Comparison of ENCODE assay signal across 7 mouse cellular contexts in genomic region chr15:102459847-102460246, GRCm38 (mm10). TPM values are rescaled to one million over a fixed set of nuclear protein-coding genes. Genes with fewer than 3 reads are reported as not detected.
A peak's percentile ranks its signal among the peaks of the same experiment; 100 is the strongest.
DNase-seq lines count a peak whose midpoint lies in the region; ATAC-seq and TF ChIP-seq lines count a peak whose summit lies in the region.

No protein-coding gene starts in this region.

- peaks cover 14% of the 10 kb centered on the region for H3K79me3 ChIP-seq in C2C12 (ENCODE audit: low read depth)

- H3K36me3 ChIP-seq in C2C12 (ENCODE audit: control insufficient read depth, insufficient read depth) (peaks cover 20% of the 10 kb centered on the region), E14TG2a.4 (ENCODE audit: insufficient read depth, low read length) (peaks cover 32% of the 10 kb centered on the region)
- peaks cover 9% of the 10 kb centered on the region; the same call in 1 of the 2 replicates for H3K36me3 ChIP-seq in forebrain, embryonic 15.5 days
- no peaks in the 10 kb centered on the region; the same call in 1 of the 2 replicates for H3K36me3 ChIP-seq in liver, embryonic 14.5 days (replicated peaks; ENCODE audit: control insufficient read depth, insufficient read depth, low read depth)

- H3K27me3 ChIP-seq in C2C12 (ENCODE audit: control insufficient read depth, insufficient read depth, insufficient read length) (no peaks in the 10 kb centered on the region), E14TG2a.4 (ENCODE audit: insufficient read depth, low read length) (no peaks in the 10 kb centered on the region)
- no peaks in the 10 kb centered on the region for H3K27me3 ChIP-seq in forebrain, embryonic 15.5 days
- no peaks in the 10 kb centered on the region for H3K27me3 ChIP-seq in liver, embryonic 14.5 days (ENCODE audit: control insufficient read depth, insufficient read depth, low read length)

- TF ChIP-seq CTCF in C2C12 (IDR thresholded peaks at IDR 0.05; ENCODE audit: control insufficient read depth, insufficient read depth, insufficient read length) (no peak), E14TG2a.4 (conservative IDR thresholded peaks at IDR 0.05; ENCODE audit: low read length) (no peak)
- TF ChIP-seq CTCF in liver, embryonic 14.5 days (IDR thresholded peaks at IDR 0.05; ENCODE audit: low read depth), result no peak

- WGBS in forebrain, embryonic 15.5 days, result 72% methylated on average over 5 of the region's 5 CpGs
- WGBS in liver, embryonic 14.5 days (ENCODE audit: insufficient replicate concordance), result 10% methylated on average over 5 of the region's 5 CpGs

- H3K4me1 ChIP-seq in E14TG2a.4 (replicated peaks; ENCODE audit: low read depth, low read length), result peaks cover 65% of the 10 kb centered on the region
- H3K4me1 ChIP-seq in forebrain, embryonic 15.5 days, result peaks cover 15% of the 10 kb centered on the region
- H3K4me1 ChIP-seq in liver, embryonic 14.5 days (replicated peaks; ENCODE audit: control insufficient read depth in 2 of 2, insufficient read depth in 2 of 2, low read length in 1 of 2), result peaks cover 40 to 45% of the 10 kb centered on the region in 2 experiments

- H3K4me3 ChIP-seq in C2C12 (ENCODE audit: insufficient read depth, poor library complexity, severe bottlenecking) (peak overlapping the region; percentile 55), E14TG2a.4 (replicated peaks; ENCODE audit: low read length) (peak overlapping the region; percentile 80)
- H3K4me3 ChIP-seq in forebrain, embryonic 15.5 days, result no peak overlapping the region
- peak overlapping the region; percentile 55 to 75 for H3K4me3 ChIP-seq in liver, embryonic 14.5 days (ENCODE audit: insufficient read depth in 1 of 2, low read depth in 2 of 2, low read length in 2 of 2)

- TF ChIP-seq EP300 in liver, embryonic 14.5 days (IDR thresholded peaks at IDR 0.05; ENCODE audit: low read depth), result peak; percentile 41; the same call in 1 of the 2 replicates

- no peak for ATAC-seq in forebrain, embryonic 15.5 days (replicated peaks)
- ATAC-seq in liver, embryonic 14.5 days (ENCODE audit: insufficient read depth), result peak; percentile 69
- no peak for ATAC-seq in cerebellum, adult (ENCODE audit: insufficient number of reproducible peaks, low FRiP score, low TSS enrichment)

- H3K79me2 ChIP-seq in C2C12 (ENCODE audit: control insufficient read depth, insufficient read depth), result peaks cover 35% of the 10 kb centered on the region

- H3K9me3 ChIP-seq in E14TG2a.4 (ENCODE audit: low read length), result no peaks in the 10 kb centered on the region
- no peaks in the 10 kb centered on the region for H3K9me3 ChIP-seq in forebrain, embryonic 15.5 days
- H3K9me3 ChIP-seq in liver, embryonic 14.5 days (ENCODE audit: control insufficient read depth, low read length), result no peaks in the 10 kb centered on the region

- H3K4me2 ChIP-seq in forebrain, embryonic 15.5 days (replicated peaks), result peak overlapping the region; percentile 50
- peak overlapping the region; percentile 88 for H3K4me2 ChIP-seq in liver, embryonic 14.5 days (ENCODE audit: low read depth)

- H3K27ac ChIP-seq in forebrain, embryonic 15.5 days (replicated peaks), result no peak overlapping the region
- H3K27ac ChIP-seq in liver, embryonic 14.5 days, result peak overlapping the region; percentile 87

- DNase-seq in liver, embryonic 14.5 days (ENCODE audit: low read depth in 3 of 3, low spot score in 3 of 3), result peak; percentile 58 to 85 (median 64)
- DNase-seq in adrenal gland, postnatal 4 days (ENCODE audit: low spot score in 2 of 2), result no peak
- no peak for DNase-seq in layer of hippocampus, adult 8-10 months (ENCODE audit: low spot score in 2 of 2)

- no peak overlapping the region for H3ac ChIP-seq in C2C12 (ENCODE audit: control insufficient read depth, insufficient read length, low read depth)

- no peak overlapping the region for H3K9ac ChIP-seq in forebrain, embryonic 15.5 days (replicated peaks)
- H3K9ac ChIP-seq in liver, embryonic 14.5 days (replicated peaks), result peak overlapping the region; percentile 43

TF ChIP-seq in C2C12, 6 proteins besides CTCF, POLR2A, EP300 and RAD21:
- no peak for TF ChIP-seq MYOD1 (IDR thresholded peaks at IDR 0.05; ENCODE audit: control insufficient read depth, insufficient read length, low read depth)
- no peak for TF ChIP-seq USF1 (IDR thresholded peaks at IDR 0.05; ENCODE audit: low read depth)
- TF ChIP-seq MYOG (IDR thresholded peaks at IDR 0.05; ENCODE audit: control insufficient read depth, extremely low read depth, insufficient read length), result no peak
- no peak for TF ChIP-seq FOSL1 (IDR thresholded peaks at IDR 0.05; ENCODE audit: insufficient read depth, low read length, poor library complexity, severe bottlenecking)
- no peak for TF ChIP-seq CEBPB (IDR thresholded peaks at IDR 0.05; ENCODE audit: low read depth)
- TF ChIP-seq MAX (IDR thresholded peaks at IDR 0.05), result no peak
TF ChIP-seq in C2C12: peak in this region for 0.

RNA-seq across cellular contexts. Expression of gene Prr13, which starts 1.0 kb away (rescaled TPM):
- 113 TPM for polyA plus RNA-seq in C2C12 (2012; fragmentation: generic; extraction: Trizol)
- polyA plus RNA-seq in forebrain, embryonic 15.5 days (2015; fragmentation: Nextera tagmentation; extraction: Ambion mirVana), result 85.8 and 89.1 TPM in 2 replicates
- 69.0 and 84.6 TPM in 2 replicates for polyA plus RNA-seq in liver, embryonic 14.5 days (2012; rRNA removed)
- 111 and 117 TPM in 2 replicates for polyA plus RNA-seq in liver, embryonic 14.5 days (2014; fragmentation: Nextera tagmentation; extraction: Ambion mirVana)
- total RNA-seq in adrenal gland, postnatal 4 days (2021), result 10 to 100 TPM; 63.2 to 81.5 TPM
- 10 to 100 TPM; 34.4 to 49.3 (median 40.9) TPM for total RNA-seq in layer of hippocampus, adult 8-10 months (2022)

RNA-seq across cellular contexts. Expression of gene Pcbp2, which starts 10.5 kb away (rescaled TPM):
- polyA plus RNA-seq in C2C12 (2012; fragmentation: generic; extraction: Trizol), result 1,132 TPM
- polyA plus RNA-seq in forebrain, embryonic 15.5 days (2015; fragmentation: Nextera tagmentation; extraction: Ambion mirVana), result 155 and 161 TPM in 2 replicates
- polyA plus RNA-seq in liver, embryonic 14.5 days (2012; rRNA removed), result 185 and 221 TPM in 2 replicates
- 93.3 and 103 TPM in 2 replicates for polyA plus RNA-seq in liver, embryonic 14.5 days (2014; fragmentation: Nextera tagmentation; extraction: Ambion mirVana)
- total RNA-seq in adrenal gland, postnatal 4 days (2021), result 100 to 1,000 TPM; 925 to 956 TPM
- total RNA-seq in layer of hippocampus, adult 8-10 months (2022), result 100 to 1,000 TPM; 489 to 507 (median 494) TPM

RNA-seq across cellular contexts. Expression of gene Amhr2, which starts 14.7 kb away (rescaled TPM):
- 0.07 TPM for polyA plus RNA-seq in C2C12 (2012; fragmentation: generic; extraction: Trizol)
- polyA plus RNA-seq in forebrain, embryonic 15.5 days (2015; fragmentation: Nextera tagmentation; extraction: Ambion mirVana), result 0.15 and 0.83 TPM in 2 replicates
- 0.05 and 0.06 TPM in 2 replicates for polyA plus RNA-seq in liver, embryonic 14.5 days (2012; rRNA removed)
- polyA plus RNA-seq in liver, embryonic 14.5 days (2014; fragmentation: Nextera tagmentation; extraction: Ambion mirVana), result 0.11 and 0.23 TPM in 2 replicates
- total RNA-seq in adrenal gland, postnatal 4 days (2021), result 1 to 10 TPM; 2.8 to 3.1 TPM
- 1 to 10 TPM in 2 of 4 experiments, under 1 TPM in 2; 0.40 to 2.0 (median 1.1) TPM for total RNA-seq in layer of hippocampus, adult 8-10 months (2022)

RNA-seq across cellular contexts. Expression of gene Gm10337, which starts 43.7 kb away (rescaled TPM):
- not detected for polyA plus RNA-seq in C2C12 (2012; fragmentation: generic; extraction: Trizol)
- 6.0 and 6.1 TPM in 2 replicates for polyA plus RNA-seq in forebrain, embryonic 15.5 days (2015; fragmentation: Nextera tagmentation; extraction: Ambion mirVana)
- not detected in 2 replicates for polyA plus RNA-seq in liver, embryonic 14.5 days (2012; rRNA removed)
- polyA plus RNA-seq in liver, embryonic 14.5 days (2014; fragmentation: Nextera tagmentation; extraction: Ambion mirVana), result not detected in 2 replicates
- 1 to 10 TPM in 1 of 2 experiments, not detected in 1; 4.3 TPM for total RNA-seq in adrenal gland, postnatal 4 days (2021)
- total RNA-seq in layer of hippocampus, adult 8-10 months (2022), result not detected

RNA-seq across cellular contexts. Expression of gene Sp1, which starts 53.9 kb away (rescaled TPM):
- polyA plus RNA-seq in C2C12 (2012; fragmentation: generic; extraction: Trizol), result 13.4 TPM
- 5.4 and 5.6 TPM in 2 replicates for polyA plus RNA-seq in forebrain, embryonic 15.5 days (2015; fragmentation: Nextera tagmentation; extraction: Ambion mirVana)
- 9.2 and 9.5 TPM in 2 replicates for polyA plus RNA-seq in liver, embryonic 14.5 days (2012; rRNA removed)
- 5.0 and 5.4 TPM in 2 replicates for polyA plus RNA-seq in liver, embryonic 14.5 days (2014; fragmentation: Nextera tagmentation; extraction: Ambion mirVana)
- 100 to 1,000 TPM; 101 to 110 TPM for total RNA-seq in adrenal gland, postnatal 4 days (2021)
- 10 to 100 TPM; 27.4 to 30.1 (median 28.8) TPM for total RNA-seq in layer of hippocampus, adult 8-10 months (2022)

Comparison
In these comparisons a context has a peak if more than half of its experiments do, and no peak if none do; other contexts are left out.
1. DNase-seq: peak in liver, embryonic 14.5 days (3 of 3); none in adrenal gland, postnatal 4 days (0 of 2) and layer of hippocampus, adult 8-10 months (0 of 2).